Mouse (Mus musculus) granulocyte monocyte progenitor cell, adult 5-6 weeks (primary cell): ENCODE measurements around the gene Fam19a1. TPM values are rescaled to one million over a fixed set of nuclear protein-coding genes. Genes with fewer than 3 reads are reported as not detected.
"Not testable (repeated sequence)": the region's sequence is repeated elsewhere in the genome, so short reads cannot be mapped to it uniquely, and the experiment has no call there.

ENCODE experiments used
- ATAC-seq: replicated peaks from 2 replicates; pipeline ENCODE4 v1.8.0; 2016; ENCODE audit warnings: mild to moderate bottlenecking, moderate TSS enrichment, inconsistent platforms; ENCODE audit not compliant: poor library complexity, severe bottlenecking
- total RNA-seq, 2 experiments: library from RNA; stranded (forward) in 1 of 2; stranded (reverse) in 1 of 2; fragments of 200-712, 200-1000 nt in 1 of 2; fragments of >200 nt in 1 of 2; fragmentation: Nextera tagmentation in 1 of 2; gene quantifications; 2 replicates each; pipeline ENCODE4 v1.2.3; 2014 to 2017

The Fam19a1 gene
- total RNA-seq (2014; fragmentation: Nextera tagmentation) = not detected in 2 replicates
- not detected in 2 replicates for total RNA-seq (2017)

- ATAC-seq = no peak
Measured at GRCm38 (mm10) chr6:96112854-96113253, at the start of gene Fam19a1. Fam19a1 (plus strand) TSS chr6:96113154.

GRCm38 (mm10) chr6:96071080-96071479, 41.9 kb upstream of the Fam19a1 start:
- no peak for ATAC-seq

GRCm38 (mm10) chr6:96071567-96071966, 41.4 kb upstream of the Fam19a1 start:
- ATAC-seq = no peak

GRCm38 (mm10) chr6:96089961-96090360, 23.0 kb upstream of the Fam19a1 start:
- ATAC-seq = no peak

- no peak for ATAC-seq
Measured at GRCm38 (mm10) chr6:96093716-96094115, 19.2 kb upstream of the Fam19a1 start.

- no peak for ATAC-seq
Measured at GRCm38 (mm10) chr6:96098225-96098624, 14.7 kb upstream of the Fam19a1 start.

- ATAC-seq = no peak
Measured at GRCm38 (mm10) chr6:96111656-96112055, 1.3 kb upstream of the Fam19a1 start.

- ATAC-seq = no peak
Measured at GRCm38 (mm10) chr6:96114151-96114550, 1.2 kb downstream of the Fam19a1 start.

- no peak for ATAC-seq
Measured at GRCm38 (mm10) chr6:96116148-96116533, 3.2 kb downstream of the Fam19a1 start.

GRCm38 (mm10) chr6:96116534-96117272, 3.7 kb downstream of the Fam19a1 start:
- peak; percentile 56 for ATAC-seq

- ATAC-seq = no peak
Measured at GRCm38 (mm10) chr6:96143326-96143725, 30.4 kb downstream of the Fam19a1 start.

GRCm38 (mm10) chr6:96165403-96165802, 52.4 kb downstream of the Fam19a1 start:
- ATAC-seq = no peak

GRCm38 (mm10) chr6:96165818-96166379, 52.9 kb downstream of the Fam19a1 start, which contains the start of gene 1700123L14Rik:
1700123L14Rik (minus strand) TSS chr6:96166243.
- no peak for ATAC-seq

- ATAC-seq = no peak
Measured at GRCm38 (mm10) chr6:96167031-96167430, 54.1 kb downstream of the Fam19a1 start.

GRCm38 (mm10) chr6:96173681-96174080, 60.7 kb downstream of the Fam19a1 start:
- ATAC-seq = no peak

GRCm38 (mm10) chr6:96178530-96178929, 65.6 kb downstream of the Fam19a1 start:
- no peak for ATAC-seq

- ATAC-seq = no peak
Measured at GRCm38 (mm10) chr6:96183392-96183791, 70.4 kb downstream of the Fam19a1 start.

GRCm38 (mm10) chr6:96186517-96186916, 73.6 kb downstream of the Fam19a1 start:
- no peak for ATAC-seq

- not testable (repeated sequence) for ATAC-seq
Measured at GRCm38 (mm10) chr6:96198991-96199390, 86.0 kb downstream of the Fam19a1 start.

- ATAC-seq = no peak
Measured at GRCm38 (mm10) chr6:96205395-96205794, 92.4 kb downstream of the Fam19a1 start.

GRCm38 (mm10) chr6:96234806-96235205, 121.9 kb downstream of the Fam19a1 start:
- no peak for ATAC-seq

GRCm38 (mm10) chr6:96244320-96244719, 131.4 kb downstream of the Fam19a1 start:
- no peak for ATAC-seq
